Mouse (Mus musculus): Measurements from ENCODE around the gene Eif3i. TPM values are rescaled to one million over a fixed set of nuclear protein-coding genes. Genes with fewer than 3 reads are reported as not detected.

Eif3i gene
- polyA plus RNA-seq (2015; fragmentation: Nextera tagmentation; extraction: Ambion mirVana), result 205 and 232 TPM in 2 replicates

GRCm38 (mm10) chr4:129600233-129601158 is at the start of gene Eif3i, which contains the start of gene Tmem234:
Gene Eif3i (minus strand): TSS chr4:129600648.
Gene Tmem234 (plus strand): TSS chr4:129600668.
- Histone ChIP-seq H3K27ac (replicated peaks) (peak within 1 kb of the TSS; percentile 83), H3K9ac (replicated peaks) (peak within 1 kb of the TSS; percentile 98), H3K4me3 (replicated peaks) (peak within 1 kb of the TSS; percentile 98), H3K9me3 (replicated peaks) (no peaks in the 10 kb centered on the region), H3K36me3 (peaks cover 29% of the 10 kb centered on the region), H3K4me1 (peaks cover 35% of the 10 kb centered on the region), H3K4me2 (peak within 1 kb of the TSS; percentile 88), H3K27me3 (replicated peaks) (no peaks in the 10 kb centered on the region)
- whole genome bisulfite sequencing, result under 1% methylated on average over 74 of the region's 74 CpGs
- ATAC-seq (ENCODE audit: low FRiP score), result peak; percentile 92

GRCm38 (mm10) chr4:129648656-129649055 is 48.2 kb upstream of the Eif3i start:
- 93% methylated on average over 1 of the region's 1 CpGs for WGBS

GRCm38 (mm10) chr4:129645204-129645603 is 44.8 kb upstream of the Eif3i start:
- no peak overlapping the region for H3K4me2 ChIP-seq
- H3K4me1 ChIP-seq, result peaks cover 8% of the 10 kb centered on the region; the same call in 1 of the 2 replicates
- H3K4me3 ChIP-seq (replicated peaks), result no peak overlapping the region
- H3K9me3 ChIP-seq (replicated peaks), result no peaks in the 10 kb centered on the region
- WGBS, result 91% methylated on average over 6 of the region's 6 CpGs
- H3K9ac ChIP-seq (replicated peaks), result no peak overlapping the region
- no peaks in the 10 kb centered on the region for H3K27me3 ChIP-seq (replicated peaks)
- no peak for ATAC-seq (ENCODE audit: low FRiP score)
- H3K36me3 ChIP-seq, result peaks cover 56% of the 10 kb centered on the region
- no peak overlapping the region for H3K27ac ChIP-seq (replicated peaks)

More at GRCm38 (mm10) chr4:129648656-129649055, 48.2 kb upstream of the Eif3i start:
- H3K9ac ChIP-seq (replicated peaks), result no peak overlapping the region
- H3K4me2 ChIP-seq, result no peak overlapping the region
- no peak for ATAC-seq (ENCODE audit: low FRiP score)
- peaks cover 81% of the 10 kb centered on the region for H3K36me3 ChIP-seq
- H3K4me1 ChIP-seq, result no peaks in the 10 kb centered on the region
- no peaks in the 10 kb centered on the region for H3K9me3 ChIP-seq (replicated peaks)
- no peak overlapping the region for H3K27ac ChIP-seq (replicated peaks)
- H3K27me3 ChIP-seq (replicated peaks), result no peaks in the 10 kb centered on the region
- H3K4me3 ChIP-seq (replicated peaks), result no peak overlapping the region

- Histone ChIP-seq H3K4me1 (peaks cover 37% of the 10 kb centered on the region), H3K4me2 (peak overlapping the region; percentile 94), H3K9me3 (replicated peaks) (no peaks in the 10 kb centered on the region), H3K4me3 (replicated peaks) (0 out of 2 replicates have a peak overlapping the region, but pooled peaks have one; percentile 6), H3K36me3 (peaks cover 35% of the 10 kb centered on the region), H3K27ac (replicated peaks) (peak overlapping the region; percentile 54; the same call in 1 of the 2 replicates), H3K9ac (replicated peaks) (0 out of 2 replicates have a peak overlapping the region, but pooled peaks have one; percentile 28), H3K27me3 (replicated peaks) (no peaks in the 10 kb centered on the region)
- WGBS, result 43% methylated on average over 5 of the region's 5 CpGs
- no peak for ATAC-seq (ENCODE audit: low FRiP score)
These were observed 41.3 kb upstream of the Eif3i start for GRCm38 (mm10) chr4:129641756-129642155.

- WGBS, result under 1% methylated on average over 60 of the region's 60 CpGs
- H3K36me3 ChIP-seq, result peaks cover 40% of the 10 kb centered on the region
- H3K4me3 ChIP-seq (replicated peaks), result peak within 1 kb of the TSS; percentile 65
- peak within 1 kb of the TSS; percentile 76 for H3K9ac ChIP-seq (replicated peaks)
- H3K4me2 ChIP-seq, result peak within 1 kb of the TSS; percentile 94
- H3K4me1 ChIP-seq, result peaks cover 37% of the 10 kb centered on the region
- no peaks in the 10 kb centered on the region for H3K9me3 ChIP-seq (replicated peaks)
- peak within 1 kb of the TSS; percentile 97 for H3K27ac ChIP-seq (replicated peaks)
- no peaks in the 10 kb centered on the region for H3K27me3 ChIP-seq (replicated peaks)
- peak; percentile 97 for ATAC-seq (ENCODE audit: low FRiP score)
These were observed 40.4 kb upstream of the Eif3i start, which contains the start of gene Txlna for GRCm38 (mm10) chr4:129640638-129641467. Gene Txlna (minus strand): TSS chr4:129641065.

GRCm38 (mm10) chr4:129640101-129640637 is 39.7 kb upstream of the Eif3i start:
- no peaks in the 10 kb centered on the region for H3K9me3 ChIP-seq (replicated peaks)
- whole genome bisulfite sequencing, result 6% methylated on average over 17 of the region's 17 CpGs
- no peaks in the 10 kb centered on the region for H3K27me3 ChIP-seq (replicated peaks)
- H3K4me3 ChIP-seq (replicated peaks), result peak overlapping the region; percentile 65
- peak overlapping the region; percentile 94 for H3K4me2 ChIP-seq
- H3K36me3 ChIP-seq, result peaks cover 38% of the 10 kb centered on the region
- ATAC-seq (ENCODE audit: low FRiP score), result no peak
- peak overlapping the region; percentile 76 for H3K9ac ChIP-seq (replicated peaks)
- peaks cover 37% of the 10 kb centered on the region for H3K4me1 ChIP-seq
- H3K27ac ChIP-seq (replicated peaks), result peak overlapping the region; percentile 97

- H3K4me3 ChIP-seq (replicated peaks), result peak overlapping the region; percentile 65
- peaks cover 37% of the 10 kb centered on the region for H3K4me1 ChIP-seq
- H3K9me3 ChIP-seq (replicated peaks), result no peaks in the 10 kb centered on the region
- H3K27ac ChIP-seq (replicated peaks), result no peak overlapping the region
- 88% methylated on average over 15 of the region's 15 CpGs for WGBS
- H3K9ac ChIP-seq (replicated peaks), result no peak overlapping the region
- no peaks in the 10 kb centered on the region for H3K27me3 ChIP-seq (replicated peaks)
- no peak for ATAC-seq (ENCODE audit: low FRiP score)
- H3K36me3 ChIP-seq, result peaks cover 38% of the 10 kb centered on the region
- peak overlapping the region; percentile 94 for H3K4me2 ChIP-seq
These were observed 38.8 kb upstream of the Eif3i start for GRCm38 (mm10) chr4:129639221-129639620.

- no peak overlapping the region for H3K4me2 ChIP-seq
- H3K27me3 ChIP-seq (replicated peaks), result no peaks in the 10 kb centered on the region
- 93% methylated on average over 6 of the region's 6 CpGs for WGBS
- H3K9me3 ChIP-seq (replicated peaks), result no peaks in the 10 kb centered on the region
- H3K36me3 ChIP-seq, result peaks cover 87% of the 10 kb centered on the region
- H3K27ac ChIP-seq (replicated peaks), result no peak overlapping the region
- no peak for ATAC-seq (ENCODE audit: low FRiP score)
- no peak overlapping the region for H3K9ac ChIP-seq (replicated peaks)
- H3K4me3 ChIP-seq (replicated peaks), result no peak overlapping the region
- H3K4me1 ChIP-seq, result peaks cover 26% of the 10 kb centered on the region
These were observed 33.4 kb upstream of the Eif3i start for GRCm38 (mm10) chr4:129633852-129634251.

GRCm38 (mm10) chr4:129631867-129632266 is 31.4 kb upstream of the Eif3i start:
- ATAC-seq (ENCODE audit: low FRiP score), result no peak
- H3K9me3 ChIP-seq (replicated peaks), result no peaks in the 10 kb centered on the region
- H3K4me2 ChIP-seq, result no peak overlapping the region
- H3K36me3 ChIP-seq, result peaks cover 95% of the 10 kb centered on the region
- no peak overlapping the region for H3K27ac ChIP-seq (replicated peaks)
- no peaks in the 10 kb centered on the region for H3K27me3 ChIP-seq (replicated peaks)
- no peak overlapping the region for H3K4me3 ChIP-seq (replicated peaks)
- no peak overlapping the region for H3K9ac ChIP-seq (replicated peaks)
- WGBS, result 93% methylated on average over 12 of the region's 12 CpGs
- peaks cover 9% of the 10 kb centered on the region for H3K4me1 ChIP-seq

- Histone ChIP-seq H3K4me1 (peaks cover 12% of the 10 kb centered on the region), H3K4me3 (replicated peaks) (no peak overlapping the region), H3K9me3 (replicated peaks) (no peaks in the 10 kb centered on the region), H3K9ac (replicated peaks) (no peak overlapping the region), H3K36me3 (peaks cover 95% of the 10 kb centered on the region), H3K4me2 (no peak overlapping the region), H3K27me3 (replicated peaks) (no peaks in the 10 kb centered on the region), H3K27ac (replicated peaks) (no peak overlapping the region)
- no peak for ATAC-seq (ENCODE audit: low FRiP score)
- 68% methylated on average over 4 of the region's 4 CpGs for WGBS
These were observed 30.5 kb upstream of the Eif3i start for GRCm38 (mm10) chr4:129630944-129631343.

- no peak overlapping the region for H3K4me3 ChIP-seq (replicated peaks)
- ATAC-seq (ENCODE audit: low FRiP score), result no peak
- H3K27me3 ChIP-seq (replicated peaks), result no peaks in the 10 kb centered on the region
- peaks cover 51% of the 10 kb centered on the region for H3K36me3 ChIP-seq
- H3K27ac ChIP-seq (replicated peaks), result peak overlapping the region; percentile 93
- no peaks in the 10 kb centered on the region for H3K9me3 ChIP-seq (replicated peaks)
- no peak overlapping the region for H3K9ac ChIP-seq (replicated peaks)
- H3K4me1 ChIP-seq, result peaks cover 44% of the 10 kb centered on the region
- no peak overlapping the region for H3K4me2 ChIP-seq
- WGBS, result 77% methylated on average over 6 of the region's 6 CpGs
These were observed 25.6 kb upstream of the Eif3i start for GRCm38 (mm10) chr4:129626035-129626434.
